Mouse (Mus musculus): ENCODE results near the gene Tpr.

DNA sequence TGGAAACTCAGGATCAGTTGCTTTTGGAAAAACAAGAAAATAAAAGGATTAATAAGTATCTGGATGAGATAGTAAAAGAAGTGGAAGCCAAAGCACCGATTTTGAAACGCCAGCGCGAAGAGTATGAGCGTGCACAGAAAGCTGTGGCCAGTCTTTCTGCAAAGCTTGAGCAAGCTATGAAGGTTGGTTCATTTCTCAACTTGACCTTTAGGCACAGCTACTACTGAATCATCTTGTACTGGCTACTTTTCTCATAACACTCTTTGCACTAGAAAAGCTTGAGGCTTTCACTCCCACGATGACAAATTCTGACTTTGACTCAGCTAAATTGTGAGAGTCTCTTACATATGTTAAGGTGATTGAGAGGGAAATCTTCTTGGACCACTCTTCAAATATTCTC, 17.4 kb downstream of the Tpr start:
- TF ChIP-seq GATA1 (IDR thresholded peaks at IDR 0.05; ENCODE audit: borderline replicate concordance, low read length) (no peak), FLI1 (IDR thresholded peaks at IDR 0.05; ENCODE audit: low read length) (no peak)
